Mouse (Mus musculus): ENCODE measurements around the gene Fam19a1. TPM values are rescaled to one million over a fixed set of nuclear protein-coding genes. Genes with fewer than 3 reads are reported as not detected.

Fam19a1 gene
- polyA plus RNA-seq, 1 experiment from 2014 or later, result 5.7 TPM

DNA sequence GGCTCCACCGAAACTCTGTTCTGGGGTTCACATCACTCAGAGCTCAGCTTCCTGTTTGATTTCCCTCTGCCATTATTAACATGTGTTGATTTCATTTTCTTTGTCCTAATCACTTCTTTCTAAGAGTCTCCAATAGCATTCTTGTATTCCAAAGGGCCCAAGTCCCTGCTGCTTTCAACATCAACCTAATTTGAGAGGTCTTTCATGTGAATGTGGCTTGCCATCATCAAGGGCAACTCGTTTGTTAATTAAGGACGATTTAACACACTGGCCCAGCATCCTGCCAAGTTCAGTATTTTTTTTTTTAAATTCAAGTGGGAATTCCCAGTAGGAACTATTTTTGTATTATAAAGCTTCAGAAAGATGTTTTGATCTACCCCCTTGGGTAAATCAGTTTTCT is 263.8 kb downstream of the Fam19a1 start:
- H3K4me2 ChIP-seq, result no peak overlapping the region
- H3K9ac ChIP-seq, result no peak overlapping the region
- H3K4me1 ChIP-seq, result peaks cover 16% of the 10 kb centered on the region
- H3K36me3 ChIP-seq (ENCODE audit: poor library complexity, severe bottlenecking), result no peaks in the 10 kb centered on the region
- H3K27ac ChIP-seq, result no peak overlapping the region
- 9% methylated on average over 3 of the region's 3 CpGs for WGBS
- H3K9me3 ChIP-seq (replicated peaks), result no peaks in the 10 kb centered on the region
- H3K4me3 ChIP-seq, result no peak overlapping the region
- ATAC-seq, result peak; percentile 43; the same call in 1 of the 2 replicates
- H3K27me3 ChIP-seq, result peaks cover 14% of the 10 kb centered on the region

DNA sequence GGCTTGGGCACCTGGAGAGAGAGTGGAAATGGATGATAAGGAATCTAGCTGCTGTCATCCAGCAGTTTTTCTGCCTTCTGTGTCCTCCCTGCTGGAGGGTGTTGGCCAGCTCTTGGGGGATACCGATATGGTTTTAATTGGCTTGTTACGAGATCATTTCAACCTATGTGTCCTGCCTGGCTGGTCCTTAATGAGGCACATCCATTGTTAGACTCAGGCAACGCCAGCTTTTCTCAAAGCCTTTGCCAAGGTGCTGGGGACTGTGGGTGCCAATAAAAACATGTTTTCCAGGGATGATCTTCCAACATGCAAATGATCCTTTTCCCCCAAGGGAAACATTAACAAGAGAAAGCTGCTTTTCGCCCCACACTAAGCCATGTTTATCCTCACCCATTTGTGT is 266.3 kb downstream of the Fam19a1 start:
- H3K4me1 ChIP-seq, result peaks cover 7% of the 10 kb centered on the region
- no peak overlapping the region for H3K4me3 ChIP-seq
- H3K4me2 ChIP-seq, result no peak overlapping the region
- H3K36me3 ChIP-seq (ENCODE audit: poor library complexity, severe bottlenecking), result no peaks in the 10 kb centered on the region
- 17% methylated on average over 4 of the region's 4 CpGs for WGBS
- ATAC-seq, result peak; percentile 74; the same call in 1 of the 2 replicates
- no peaks in the 10 kb centered on the region for H3K9me3 ChIP-seq (replicated peaks)
- H3K27ac ChIP-seq, result no peak overlapping the region
- peaks cover 30% of the 10 kb centered on the region for H3K27me3 ChIP-seq
- no peak overlapping the region for H3K9ac ChIP-seq

DNA sequence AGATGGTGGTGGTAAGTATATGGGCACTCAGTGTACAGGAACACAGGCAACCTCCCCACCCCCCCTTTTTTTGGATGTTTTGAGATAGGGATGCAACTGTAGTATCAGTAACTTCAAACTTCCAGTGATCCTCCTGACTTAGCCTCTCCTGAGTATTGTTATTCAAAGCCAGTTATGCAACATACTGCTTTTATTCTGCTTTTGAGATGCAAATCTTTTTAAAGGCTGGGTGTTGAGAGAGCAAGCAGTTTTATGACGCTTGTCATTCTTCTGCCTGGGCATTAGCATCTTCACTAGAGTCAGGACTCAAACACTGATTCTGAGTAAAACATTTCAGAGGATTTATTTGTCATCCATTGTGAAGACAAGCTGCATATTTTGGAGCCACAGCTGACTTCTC is 271.5 kb downstream of the Fam19a1 start:
- H3K4me1 ChIP-seq, result no peaks in the 10 kb centered on the region; the same call in 1 of the 2 replicates

GRCm38 (mm10) chr6:96418866-96419265 is 305.9 kb downstream of the Fam19a1 start:
- H3K27ac ChIP-seq, result no peak overlapping the region
- no peaks in the 10 kb centered on the region for H3K9me3 ChIP-seq (replicated peaks)
- no peak overlapping the region for H3K4me2 ChIP-seq
- ATAC-seq, result no peak
- peaks cover 11% of the 10 kb centered on the region for H3K4me1 ChIP-seq
- H3K27me3 ChIP-seq, result peaks cover 16% of the 10 kb centered on the region
- no peak overlapping the region for H3K4me3 ChIP-seq
- 43% methylated on average over 4 of the region's 4 CpGs for WGBS
- H3K9ac ChIP-seq, result no peak overlapping the region
- no peaks in the 10 kb centered on the region for H3K36me3 ChIP-seq (ENCODE audit: poor library complexity, severe bottlenecking)

More for the DNA sequence above, 271.5 kb downstream of the Fam19a1 start:
- H3K27ac ChIP-seq, result no peak overlapping the region
- no peak overlapping the region for H3K4me2 ChIP-seq
- no peaks in the 10 kb centered on the region for H3K9me3 ChIP-seq (replicated peaks)
- peaks cover 28% of the 10 kb centered on the region for H3K27me3 ChIP-seq
- no peak for ATAC-seq
- 77% methylated on average over 1 of the region's 1 CpGs for WGBS
- H3K4me3 ChIP-seq, result no peak overlapping the region
- H3K9ac ChIP-seq, result no peak overlapping the region
- no peaks in the 10 kb centered on the region for H3K36me3 ChIP-seq (ENCODE audit: poor library complexity, severe bottlenecking)

GRCm38 (mm10) chr6:96419704-96420382 is 306.9 kb downstream of the Fam19a1 start:
- no peaks in the 10 kb centered on the region for H3K36me3 ChIP-seq (ENCODE audit: poor library complexity, severe bottlenecking)
- H3K9me3 ChIP-seq (replicated peaks), result no peaks in the 10 kb centered on the region
- H3K4me1 ChIP-seq, result peaks cover 11% of the 10 kb centered on the region
- ATAC-seq, result peak; percentile 48; the same call in 1 of the 2 replicates
- no peak overlapping the region for H3K4me2 ChIP-seq
- H3K4me3 ChIP-seq, result no peak overlapping the region
- 13% methylated on average over 5 of the region's 5 CpGs for WGBS
- no peak overlapping the region for H3K27ac ChIP-seq
- H3K27me3 ChIP-seq, result peaks cover 22% of the 10 kb centered on the region
- no peak overlapping the region for H3K9ac ChIP-seq

DNA sequence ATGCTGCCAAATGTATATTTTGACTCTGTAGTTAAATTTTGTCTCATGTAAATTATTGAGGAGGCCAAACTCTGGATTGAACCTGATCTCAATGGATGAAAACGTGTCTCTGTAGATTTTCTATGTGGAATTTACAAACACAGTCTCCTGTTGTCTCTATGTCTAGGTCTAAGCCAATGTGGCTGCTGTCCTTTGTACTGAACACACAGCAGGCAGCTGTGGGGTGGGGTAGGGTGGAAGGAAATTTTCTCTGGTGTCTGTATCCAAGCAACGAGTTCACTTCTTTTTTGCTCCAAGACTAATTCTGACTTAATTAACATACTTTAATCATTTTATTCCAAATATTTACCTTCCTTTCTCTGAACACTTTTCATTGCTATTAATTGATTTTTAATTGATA is 307.6 kb downstream of the Fam19a1 start:
- no peaks in the 10 kb centered on the region for H3K9me3 ChIP-seq (replicated peaks)
- no peak overlapping the region for H3K4me2 ChIP-seq
- 10% methylated on average over 2 of the region's 2 CpGs for WGBS
- no peak overlapping the region for H3K4me3 ChIP-seq
- H3K27me3 ChIP-seq, result peaks cover 22% of the 10 kb centered on the region
- peak; percentile 79 for ATAC-seq
- H3K4me1 ChIP-seq, result peaks cover 11% of the 10 kb centered on the region
- H3K9ac ChIP-seq, result no peak overlapping the region
- H3K36me3 ChIP-seq (ENCODE audit: poor library complexity, severe bottlenecking), result no peaks in the 10 kb centered on the region
- no peak overlapping the region for H3K27ac ChIP-seq

- Histone ChIP-seq H3K27me3 (peaks cover under 1% of the 10 kb centered on the region; the same call in 1 of the 2 replicates), H3K4me2 (no peak overlapping the region), H3K9me3 (replicated peaks) (no peaks in the 10 kb centered on the region), H3K4me3 (no peak overlapping the region), H3K9ac (no peak overlapping the region), H3K36me3 (ENCODE audit: poor library complexity, severe bottlenecking) (no peaks in the 10 kb centered on the region), H3K4me1 (no peaks in the 10 kb centered on the region), H3K27ac (no peak overlapping the region)
- no peak for ATAC-seq
- 83% methylated on average over 6 of the region's 6 CpGs for WGBS
These were observed 316.4 kb downstream of the Fam19a1 start for GRCm38 (mm10) chr6:96429390-96429789.

GRCm38 (mm10) chr6:96432397-96432796 is 319.4 kb downstream of the Fam19a1 start:
- 78% methylated on average over 3 of the region's 3 CpGs for WGBS
- ATAC-seq, result no peak
- no peaks in the 10 kb centered on the region for H3K36me3 ChIP-seq (ENCODE audit: poor library complexity, severe bottlenecking)
- no peak overlapping the region for H3K9ac ChIP-seq
- no peaks in the 10 kb centered on the region for H3K9me3 ChIP-seq (replicated peaks)
- H3K4me2 ChIP-seq, result no peak overlapping the region
- H3K4me3 ChIP-seq, result no peak overlapping the region
- no peak overlapping the region for H3K27ac ChIP-seq
- H3K27me3 ChIP-seq, result no peaks in the 10 kb centered on the region
- no peaks in the 10 kb centered on the region for H3K4me1 ChIP-seq

DNA sequence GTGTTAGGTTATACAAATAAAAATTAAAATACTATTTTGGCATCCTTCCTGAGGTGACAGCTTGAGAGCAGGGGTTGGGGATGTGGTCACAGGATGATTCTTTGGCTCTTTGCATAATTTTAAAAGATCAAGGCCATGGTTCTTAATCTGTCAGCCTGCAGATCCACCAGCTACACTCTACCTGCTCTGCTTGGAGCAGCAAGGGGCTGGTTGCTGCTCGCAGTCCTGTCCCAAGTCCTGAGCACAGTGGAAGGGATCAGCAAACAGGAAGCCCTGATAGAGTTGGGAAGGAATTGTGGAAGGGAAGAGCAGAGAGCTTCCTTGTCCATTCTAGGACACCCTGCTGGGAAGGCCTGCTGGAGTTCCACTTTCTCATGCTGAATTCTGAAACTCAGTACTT is 320.9 kb downstream of the Fam19a1 start:
- H3K27me3 ChIP-seq, result no peaks in the 10 kb centered on the region
- no peak overlapping the region for H3K9ac ChIP-seq
- ATAC-seq, result no peak
- H3K4me2 ChIP-seq, result no peak overlapping the region
- 87% methylated on average over 1 of the region's 1 CpGs for WGBS
- no peaks in the 10 kb centered on the region for H3K4me1 ChIP-seq
- no peak overlapping the region for H3K27ac ChIP-seq
- no peaks in the 10 kb centered on the region for H3K9me3 ChIP-seq (replicated peaks)
- no peaks in the 10 kb centered on the region for H3K36me3 ChIP-seq (ENCODE audit: poor library complexity, severe bottlenecking)
- H3K4me3 ChIP-seq, result no peak overlapping the region

DNA sequence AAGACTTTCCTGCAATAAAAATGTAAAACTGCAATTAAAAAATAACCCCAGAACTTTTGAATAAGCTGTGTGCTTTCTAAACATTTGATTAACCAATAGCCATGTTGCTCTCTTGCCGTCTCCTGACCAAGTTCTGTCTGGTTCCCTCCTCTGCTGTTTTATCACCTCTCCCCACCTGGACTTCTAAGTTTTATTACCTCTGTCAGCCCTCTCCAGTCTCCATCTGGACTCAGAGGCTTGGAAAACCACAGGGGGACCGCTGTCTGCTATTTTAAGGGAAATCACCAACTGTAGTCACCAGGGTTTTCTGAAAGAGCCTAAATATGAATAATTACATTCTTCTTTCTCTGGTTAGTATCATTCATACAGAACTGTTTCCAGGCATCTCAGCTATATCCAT is 322.6 kb downstream of the Fam19a1 start:
- Histone ChIP-seq H3K4me3 (no peak overlapping the region), H3K4me2 (no peak overlapping the region), H3K27me3 (no peaks in the 10 kb centered on the region), H3K9me3 (replicated peaks) (no peaks in the 10 kb centered on the region), H3K36me3 (ENCODE audit: poor library complexity, severe bottlenecking) (no peaks in the 10 kb centered on the region), H3K27ac (no peak overlapping the region), H3K9ac (no peak overlapping the region), H3K4me1 (peaks cover 8% of the 10 kb centered on the region; the same call in 1 of the 2 replicates)
- 88% methylated on average over 2 of the region's 2 CpGs for WGBS
- ATAC-seq, result no peak

GRCm38 (mm10) chr6:96437814-96438213 is 324.9 kb downstream of the Fam19a1 start:
- H3K4me1 ChIP-seq, result peaks cover 8% of the 10 kb centered on the region; the same call in 1 of the 2 replicates
- H3K9me3 ChIP-seq (replicated peaks), result no peaks in the 10 kb centered on the region
- no peak overlapping the region for H3K27ac ChIP-seq
- H3K4me3 ChIP-seq, result no peak overlapping the region
- 62% methylated on average over 3 of the region's 3 CpGs for WGBS
- no peak overlapping the region for H3K9ac ChIP-seq
- no peaks in the 10 kb centered on the region for H3K36me3 ChIP-seq (ENCODE audit: poor library complexity, severe bottlenecking)
- H3K4me2 ChIP-seq, result no peak overlapping the region
- H3K27me3 ChIP-seq, result no peaks in the 10 kb centered on the region
- ATAC-seq, result no peak

- Histone ChIP-seq H3K36me3 (ENCODE audit: poor library complexity, severe bottlenecking) (no peaks in the 10 kb centered on the region), H3K27ac (no peak overlapping the region), H3K9me3 (replicated peaks) (no peaks in the 10 kb centered on the region), H3K4me3 (no peak overlapping the region), H3K4me2 (no peak overlapping the region), H3K4me1 (peaks cover 8% of the 10 kb centered on the region; the same call in 1 of the 2 replicates), H3K9ac (no peak overlapping the region), H3K27me3 (no peaks in the 10 kb centered on the region)
- WGBS, result 67% methylated on average over 2 of the region's 2 CpGs
- ATAC-seq, result no peak
These were observed 326.5 kb downstream of the Fam19a1 start for GRCm38 (mm10) chr6:96439419-96439818.

GRCm38 (mm10) chr6:96441971-96442370 is 329.0 kb downstream of the Fam19a1 start:
- 95% methylated on average over 3 of the region's 3 CpGs for WGBS
- no peak overlapping the region for H3K27ac ChIP-seq
- H3K4me2 ChIP-seq, result no peak overlapping the region
- no peaks in the 10 kb centered on the region for H3K27me3 ChIP-seq
- no peaks in the 10 kb centered on the region for H3K36me3 ChIP-seq (ENCODE audit: poor library complexity, severe bottlenecking)
- no peak overlapping the region for H3K4me3 ChIP-seq
- no peaks in the 10 kb centered on the region for H3K9me3 ChIP-seq (replicated peaks)
- H3K4me1 ChIP-seq, result peaks cover 8% of the 10 kb centered on the region; the same call in 1 of the 2 replicates
- H3K9ac ChIP-seq, result no peak overlapping the region
- ATAC-seq, result no peak
